Mouse (Mus musculus) G1E (cell line): ENCODE results near the gene Acox3.

Experiments
- CTCF ChIP-seq: IDR thresholded peaks from 2 replicates; pipeline ENCODE4 v1.5.1; 2012; ENCODE audit warnings: low read depth, low read length, inconsistent platforms, mixed read lengths
- GATA1 ChIP-seq: IDR thresholded peaks from 2 replicates; pipeline ENCODE4 v1.6.1; 2012; ENCODE audit warnings: borderline replicate concordance, low read length, inconsistent platforms, mixed read lengths
- POLR2AphosphoS5 ChIP-seq: IDR thresholded peaks from 2 replicates; pipeline ENCODE4 v1.6.1; 2012; ENCODE audit warnings: low read depth, low read length, inconsistent platforms; ENCODE audit not compliant: insufficient replicate concordance

GRCm38 (mm10) chr5:35541059-35541790 is 41.6 kb upstream of the Acox3 start:
- no peak for TF ChIP-seq CTCF
- TF ChIP-seq GATA1: no peak
- no peak for TF ChIP-seq POLR2AphosphoS5
